Mouse (Mus musculus): Measurements from ENCODE around the gene Bex6. TPM values are rescaled to one million over a fixed set of nuclear protein-coding genes. Genes with fewer than 3 reads are reported as not detected.
A peak's percentile ranks its signal among the peaks of the same experiment; 100 is the strongest.

The Bex6 gene
- not detected in 2 replicates for polyA plus RNA-seq (2014; fragmentation: Nextera tagmentation; extraction: Ambion mirVana)

DNA sequence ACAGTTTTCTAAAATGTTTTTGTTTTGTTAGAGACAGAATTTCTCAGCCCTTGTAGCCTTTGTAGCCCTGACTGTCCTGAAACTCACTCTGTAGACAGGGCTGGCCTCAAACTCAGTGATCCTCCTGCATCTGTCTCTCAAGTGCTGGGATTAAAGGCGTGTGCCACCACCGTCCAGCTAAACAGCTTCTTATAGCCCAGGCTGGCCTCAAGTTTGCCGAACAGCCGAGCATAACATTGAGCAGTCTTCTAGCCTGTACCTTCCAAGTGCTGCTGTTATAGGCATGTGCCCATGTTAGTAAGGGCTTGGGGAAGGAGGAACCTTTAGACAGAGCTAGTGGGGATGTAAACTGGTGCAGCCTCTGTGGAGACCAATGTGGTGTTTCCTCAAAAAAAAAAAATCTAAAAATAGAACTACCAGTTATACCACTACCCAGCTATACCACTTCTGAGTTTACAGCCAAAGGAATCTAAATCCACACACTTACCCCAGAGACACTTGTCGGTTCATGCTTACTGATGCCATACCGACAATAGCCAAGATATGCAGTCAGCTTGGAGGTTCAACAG lies at the start of gene Bex6:
TSS of gene Bex6 (plus strand) at position 491 of the 569 bp plus-strand sequence.
- no peak within 1 kb of the TSS for H3K27ac ChIP-seq (ENCODE audit: low read depth, low read length)
- ATAC-seq (ENCODE audit: low FRiP score) (no peak), DNase-seq (ENCODE audit: low spot score) (no peak)
- 93% methylated on average over 6 of the region's 6 CpGs for WGBS
- no peaks in the 10 kb centered on the region for H3K36me3 ChIP-seq (ENCODE audit: control insufficient read depth, insufficient read depth, low read length)
- H3K4me1 ChIP-seq (replicated peaks; ENCODE audit: control insufficient read depth, insufficient read depth, low read length): no peaks in the 10 kb centered on the region
- no peaks in the 10 kb centered on the region for H3K9me3 ChIP-seq (ENCODE audit: control insufficient read depth, low read length)
- no peak within 1 kb of the TSS for H3K4me3 ChIP-seq (ENCODE audit: low read depth, low read length)
- H3K27me3 ChIP-seq (ENCODE audit: control insufficient read depth, insufficient read depth, low read length): no peaks in the 10 kb centered on the region
- no peak within 1 kb of the TSS for H3K9ac ChIP-seq (ENCODE audit: low read depth, low read length)
- no peak within 1 kb of the TSS for H3K4me2 ChIP-seq (replicated peaks; ENCODE audit: low read depth, low read length)

- Histone ChIP-seq H3K9me3 (ENCODE audit: control insufficient read depth, low read length) (no peaks in the 10 kb centered on the region), H3K9ac (ENCODE audit: low read depth, low read length) (no peak overlapping the region), H3K27ac (ENCODE audit: low read depth, low read length) (no peak overlapping the region), H3K27me3 (ENCODE audit: control insufficient read depth, insufficient read depth, low read length) (no peaks in the 10 kb centered on the region), H3K4me2 (replicated peaks; ENCODE audit: low read depth, low read length) (no peak overlapping the region), H3K4me3 (ENCODE audit: low read depth, low read length) (no peak overlapping the region), H3K36me3 (ENCODE audit: control insufficient read depth, insufficient read depth, low read length) (no peaks in the 10 kb centered on the region), H3K4me1 (replicated peaks; ENCODE audit: control insufficient read depth, insufficient read depth, low read length) (no peaks in the 10 kb centered on the region)
- 72% methylated on average over 16 of the region's 16 CpGs for WGBS
- ATAC-seq (ENCODE audit: low FRiP score): no peak
- no peak for DNase-seq (ENCODE audit: low spot score)
Observed at GRCm38 (mm10) chr16:32130190-32130826, 49.3 kb upstream of the Bex6 start.

- Histone ChIP-seq H3K9ac (ENCODE audit: low read depth, low read length) (no peak overlapping the region), H3K27ac (ENCODE audit: low read depth, low read length) (no peak overlapping the region), H3K27me3 (ENCODE audit: control insufficient read depth, insufficient read depth, low read length) (no peaks in the 10 kb centered on the region), H3K4me2 (replicated peaks; ENCODE audit: low read depth, low read length) (no peak overlapping the region), H3K9me3 (ENCODE audit: control insufficient read depth, low read length) (no peaks in the 10 kb centered on the region), H3K4me3 (ENCODE audit: low read depth, low read length) (no peak overlapping the region), H3K36me3 (ENCODE audit: control insufficient read depth, insufficient read depth, low read length) (no peaks in the 10 kb centered on the region), H3K4me1 (replicated peaks; ENCODE audit: control insufficient read depth, insufficient read depth, low read length) (no peaks in the 10 kb centered on the region)
- no peak for DNase-seq (ENCODE audit: low spot score)
- ATAC-seq (ENCODE audit: low FRiP score): no peak
- 81% methylated on average over 3 of the region's 3 CpGs for WGBS
Observed at GRCm38 (mm10) chr16:32133148-32133547, 46.5 kb upstream of the Bex6 start.

DNA sequence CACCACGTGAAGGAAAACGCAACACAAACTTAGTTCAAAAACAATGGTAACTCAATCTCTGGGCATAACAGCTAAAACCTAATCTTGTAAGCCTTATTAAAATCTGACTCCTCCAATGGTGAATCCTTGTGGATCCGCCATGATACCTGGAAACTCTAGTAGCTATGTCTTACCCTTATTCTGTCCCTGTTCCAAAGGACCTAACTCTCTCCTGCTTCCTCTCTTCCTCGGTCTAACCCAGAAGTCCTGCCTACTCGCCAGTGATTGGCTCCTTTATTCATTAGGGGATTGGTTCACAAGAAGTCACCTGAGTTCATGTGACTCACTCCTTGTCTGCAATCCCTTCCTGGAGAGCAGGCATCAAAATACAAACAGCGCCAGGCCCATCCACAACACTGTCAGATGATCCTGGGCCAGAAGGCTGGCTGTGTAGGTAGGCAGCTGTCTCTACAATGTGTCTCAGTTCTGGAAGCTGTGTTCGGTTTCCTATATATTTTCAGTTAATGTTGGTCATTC lies 43.7 kb upstream of the Bex6 start:
- DNase-seq (ENCODE audit: low spot score) (no peak), ATAC-seq (ENCODE audit: low FRiP score) (no peak)
- WGBS: 79% methylated on average over 7 of the region's 7 CpGs
- H3K4me2 ChIP-seq (replicated peaks; ENCODE audit: low read depth, low read length): no peak overlapping the region
- H3K36me3 ChIP-seq (ENCODE audit: control insufficient read depth, insufficient read depth, low read length): no peaks in the 10 kb centered on the region
- H3K4me1 ChIP-seq (replicated peaks; ENCODE audit: control insufficient read depth, insufficient read depth, low read length): no peaks in the 10 kb centered on the region
- no peak overlapping the region for H3K27ac ChIP-seq (ENCODE audit: low read depth, low read length)
- no peaks in the 10 kb centered on the region for H3K27me3 ChIP-seq (ENCODE audit: control insufficient read depth, insufficient read depth, low read length)
- H3K9me3 ChIP-seq (ENCODE audit: control insufficient read depth, low read length): no peaks in the 10 kb centered on the region
- H3K9ac ChIP-seq (ENCODE audit: low read depth, low read length): no peak overlapping the region
- no peak overlapping the region for H3K4me3 ChIP-seq (ENCODE audit: low read depth, low read length)

DNA sequence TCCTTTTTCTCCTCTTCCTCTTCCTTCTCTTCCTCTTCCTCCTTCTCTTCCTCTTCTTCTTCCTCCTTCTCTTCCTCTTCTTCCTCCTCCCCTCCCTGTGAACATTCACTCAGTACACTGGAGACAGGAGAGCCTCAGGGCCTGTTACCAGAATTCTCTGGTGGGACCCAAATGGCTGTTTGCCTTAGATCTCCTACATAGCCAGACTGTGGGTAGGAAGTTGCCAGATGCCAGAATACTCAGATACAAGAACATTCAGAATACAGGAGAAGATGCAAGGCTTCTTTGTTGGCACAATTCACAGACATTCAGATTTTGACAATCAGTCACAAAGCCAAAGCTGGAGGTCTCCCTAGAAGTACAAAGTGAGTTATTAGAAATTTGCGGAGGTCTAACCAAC lies 40.7 kb upstream of the Bex6 start:
- WGBS: 88% methylated on average over 1 of the region's 1 CpGs
- no peak overlapping the region for H3K9ac ChIP-seq (ENCODE audit: low read depth, low read length)
- no peaks in the 10 kb centered on the region for H3K36me3 ChIP-seq (ENCODE audit: control insufficient read depth, insufficient read depth, low read length)
- DNase-seq (ENCODE audit: low spot score) (no peak), ATAC-seq (ENCODE audit: low FRiP score) (no peak)
- H3K27me3 ChIP-seq (ENCODE audit: control insufficient read depth, insufficient read depth, low read length): no peaks in the 10 kb centered on the region
- no peak overlapping the region for H3K4me3 ChIP-seq (ENCODE audit: low read depth, low read length)
- H3K9me3 ChIP-seq (ENCODE audit: control insufficient read depth, low read length): no peaks in the 10 kb centered on the region
- no peaks in the 10 kb centered on the region for H3K4me1 ChIP-seq (replicated peaks; ENCODE audit: control insufficient read depth, insufficient read depth, low read length)
- no peak overlapping the region for H3K27ac ChIP-seq (ENCODE audit: low read depth, low read length)
- no peak overlapping the region for H3K4me2 ChIP-seq (replicated peaks; ENCODE audit: low read depth, low read length)

GRCm38 (mm10) chr16:32143766-32144165 lies 35.9 kb upstream of the Bex6 start:
- H3K4me1 ChIP-seq (replicated peaks; ENCODE audit: control insufficient read depth, insufficient read depth, low read length): no peaks in the 10 kb centered on the region
- 96% methylated on average over 15 of the region's 15 CpGs for WGBS
- no peaks in the 10 kb centered on the region for H3K36me3 ChIP-seq (ENCODE audit: control insufficient read depth, insufficient read depth, low read length)
- no peak overlapping the region for H3K4me3 ChIP-seq (ENCODE audit: low read depth, low read length)
- H3K27ac ChIP-seq (ENCODE audit: low read depth, low read length): no peak overlapping the region
- H3K4me2 ChIP-seq (replicated peaks; ENCODE audit: low read depth, low read length): no peak overlapping the region
- DNase-seq (ENCODE audit: low spot score): no peak
- no peaks in the 10 kb centered on the region for H3K27me3 ChIP-seq (ENCODE audit: control insufficient read depth, insufficient read depth, low read length)
- no peak for ATAC-seq (ENCODE audit: low FRiP score)
- H3K9ac ChIP-seq (ENCODE audit: low read depth, low read length): no peak overlapping the region
- no peaks in the 10 kb centered on the region for H3K9me3 ChIP-seq (ENCODE audit: control insufficient read depth, low read length)

- Histone ChIP-seq H3K9ac (ENCODE audit: low read depth, low read length) (no peak overlapping the region), H3K9me3 (ENCODE audit: control insufficient read depth, low read length) (no peaks in the 10 kb centered on the region), H3K36me3 (ENCODE audit: control insufficient read depth, insufficient read depth, low read length) (no peaks in the 10 kb centered on the region), H3K4me2 (replicated peaks; ENCODE audit: low read depth, low read length) (no peak overlapping the region), H3K4me1 (replicated peaks; ENCODE audit: control insufficient read depth, insufficient read depth, low read length) (no peaks in the 10 kb centered on the region), H3K27ac (ENCODE audit: low read depth, low read length) (no peak overlapping the region), H3K4me3 (ENCODE audit: low read depth, low read length) (no peak overlapping the region), H3K27me3 (ENCODE audit: control insufficient read depth, insufficient read depth, low read length) (no peaks in the 10 kb centered on the region)
- 94% methylated on average over 17 of the region's 17 CpGs for WGBS
- DNase-seq (ENCODE audit: low spot score): no peak
- ATAC-seq (ENCODE audit: low FRiP score): no peak
Observed at GRCm38 (mm10) chr16:32144592-32144991, 35.0 kb upstream of the Bex6 start.

DNA sequence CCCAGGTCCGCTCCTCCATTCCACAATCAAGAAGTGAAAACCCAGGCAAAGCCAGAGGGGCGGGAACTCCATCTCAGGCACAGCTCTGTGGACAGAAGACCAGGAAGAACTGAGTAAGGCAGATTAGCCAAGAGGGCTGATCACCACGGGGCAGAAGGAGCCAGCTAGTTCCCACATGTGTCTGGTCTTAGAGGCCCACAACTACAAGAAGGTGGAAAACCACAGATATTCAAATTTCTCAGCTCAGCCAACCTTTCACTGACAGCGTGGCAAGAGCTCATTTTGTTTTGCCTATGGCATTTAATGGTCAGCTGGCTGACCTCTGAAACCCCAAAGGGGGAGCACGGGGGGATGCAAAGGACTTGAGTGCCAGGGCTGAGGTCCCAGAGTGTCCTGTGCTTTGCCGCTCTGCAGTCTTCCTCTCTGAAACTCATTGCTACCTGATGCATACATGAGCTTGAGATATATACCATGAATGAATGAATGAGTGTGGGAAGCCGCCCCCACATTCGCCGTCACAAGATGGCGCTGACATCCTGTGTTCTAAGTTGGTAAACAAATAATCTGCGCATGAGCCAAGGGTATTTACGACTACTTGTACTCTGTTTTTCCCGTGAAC lies 31.9 kb upstream of the Bex6 start:
- Histone ChIP-seq H3K36me3 (ENCODE audit: control insufficient read depth, insufficient read depth, low read length) (no peaks in the 10 kb centered on the region), H3K27ac (ENCODE audit: low read depth, low read length) (no peak overlapping the region), H3K9ac (ENCODE audit: low read depth, low read length) (no peak overlapping the region), H3K27me3 (ENCODE audit: control insufficient read depth, insufficient read depth, low read length) (no peaks in the 10 kb centered on the region), H3K4me3 (ENCODE audit: low read depth, low read length) (no peak overlapping the region), H3K4me1 (replicated peaks; ENCODE audit: control insufficient read depth, insufficient read depth, low read length) (no peaks in the 10 kb centered on the region), H3K9me3 (ENCODE audit: control insufficient read depth, low read length) (no peaks in the 10 kb centered on the region), H3K4me2 (replicated peaks; ENCODE audit: low read depth, low read length) (no peak overlapping the region)
- 58% methylated on average over 10 of the region's 13 CpGs for WGBS
- peak; percentile 17 for DNase-seq (ENCODE audit: low spot score)
- ATAC-seq (ENCODE audit: low FRiP score): no peak

DNA sequence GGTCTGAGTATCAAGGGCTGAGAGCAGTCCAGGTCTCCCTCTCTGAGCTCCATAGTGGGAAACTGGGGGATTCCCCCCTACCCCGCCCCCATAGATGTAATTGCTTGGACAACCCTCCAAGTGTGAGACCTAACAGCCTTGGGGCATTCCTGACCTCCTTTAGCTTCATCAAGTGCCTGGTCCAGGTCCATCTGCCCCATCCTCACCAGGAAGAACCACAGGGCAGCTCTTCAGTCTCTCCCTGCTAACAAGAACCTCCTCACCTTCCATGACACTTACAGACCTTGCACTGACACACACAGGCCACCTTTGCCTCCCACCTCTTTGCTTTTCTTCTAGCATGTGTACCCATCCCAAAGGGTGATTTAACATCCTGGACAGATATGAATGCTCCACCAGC lies 25.6 kb upstream of the Bex6 start:
- DNase-seq (ENCODE audit: low spot score): no peak
- 89% methylated on average over 1 of the region's 1 CpGs for WGBS
- H3K36me3 ChIP-seq (ENCODE audit: control insufficient read depth, insufficient read depth, low read length): no peaks in the 10 kb centered on the region
- no peaks in the 10 kb centered on the region for H3K4me1 ChIP-seq (replicated peaks; ENCODE audit: control insufficient read depth, insufficient read depth, low read length)
- no peak for ATAC-seq (ENCODE audit: low FRiP score)
- H3K4me3 ChIP-seq (ENCODE audit: low read depth, low read length): no peak overlapping the region
- no peak overlapping the region for H3K4me2 ChIP-seq (replicated peaks; ENCODE audit: low read depth, low read length)
- no peak overlapping the region for H3K9ac ChIP-seq (ENCODE audit: low read depth, low read length)
- H3K27me3 ChIP-seq (ENCODE audit: control insufficient read depth, insufficient read depth, low read length): no peaks in the 10 kb centered on the region
- H3K9me3 ChIP-seq (ENCODE audit: control insufficient read depth, low read length): no peaks in the 10 kb centered on the region
- no peak overlapping the region for H3K27ac ChIP-seq (ENCODE audit: low read depth, low read length)
